Mouse (Mus musculus): ENCODE measurements at regions not wholly inside any gene's neighbourhood (a gene's known extent, or its start where the extent isn't known, plus 50 kb on each side); places are given as distances from the start of the nearest gene placed in this dataset.

GRCm38 (mm10) chr1:184244730-184245488, 210.8 kb upstream of the 1700056E22Rik start:
- TF ChIP-seq POLR2AphosphoS2 (IDR thresholded peaks at IDR 0.05; ENCODE audit: insufficient read length, low read depth) (no peak), TCF12 (IDR thresholded peaks at IDR 0.05; ENCODE audit: insufficient read depth, poor library complexity, severe bottlenecking) (no peak), SRF (IDR thresholded peaks at IDR 0.05; ENCODE audit: control insufficient read depth, insufficient read length, low read depth) (no peak), POLR2A (IDR thresholded peaks at IDR 0.05; ENCODE audit: insufficient read length, low read depth) (no peak), MYOG (IDR thresholded peaks at IDR 0.05; ENCODE audit: control insufficient read depth in 1 of 3, insufficient read depth in 1 of 3, insufficient read length in 2 of 3, low read depth in 2 of 3) (no peak), MAX (IDR thresholded peaks at IDR 0.05; ENCODE audit: low read depth) (no peak)
